22 mouse cellular contexts compared by ENCODE assay signal in the genomic region with DNA sequence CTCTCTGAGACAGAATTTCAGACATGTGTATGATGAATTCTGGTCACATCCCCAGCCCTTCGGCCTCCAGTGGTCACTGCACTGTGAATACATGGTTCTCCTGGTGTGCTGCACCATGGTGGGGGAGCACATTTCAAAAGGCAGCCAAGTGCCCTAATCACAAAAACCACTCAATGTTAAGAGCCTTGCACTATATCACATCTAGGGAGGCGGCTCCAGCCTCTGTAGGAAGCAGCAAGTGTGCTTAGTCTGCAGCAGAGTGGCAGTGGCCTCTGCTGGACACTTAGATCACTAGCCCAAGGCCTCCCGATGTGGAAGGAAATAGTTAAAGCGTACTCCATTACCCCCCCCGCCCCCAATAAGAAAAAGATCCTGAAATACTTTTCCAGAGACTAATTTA. TPM values are rescaled to one million over a fixed set of nuclear protein-coding genes. Genes with fewer than 3 reads are reported as not detected.
DNase-seq lines count a peak whose midpoint lies in the region; ATAC-seq and TF ChIP-seq lines count a peak whose summit lies in the region.
"Had no signal": no experiment of that assay in that cellular context is flagged by ENCODE, and none has a peak within 500 bp of the region (broad histone marks: within the 10 kb centered on the region; RNA-seq: fewer than 3 reads in every experiment).

No protein-coding gene starts in this region.

- DNase-seq in heart, adult 2 months, result no peak
- no peak for DNase-seq in heart, postnatal 14 days
- no peak for DNase-seq in heart, postnatal 36 days
- no peak for DNase-seq in kidney, postnatal 0 days (ENCODE audit: low spot score)
- DNase-seq in kidney, postnatal 10 days, result no peak
- DNase-seq in midbrain, postnatal 0 days (ENCODE audit: low spot score), result no peak
- DNase-seq in midbrain, embryonic 14.5 days, result no peak
- DNase-seq: adrenal gland, adult 8-10 months; B cell, adult 2 months; cerebellum, adult 2 months; cerebellum, postnatal 10 days; forebrain, postnatal 0 days; gastrocnemius, postnatal 14 days had no signal

- TF ChIP-seq EP300 in heart, adult 2 months (IDR thresholded peaks at IDR 0.05; ENCODE audit: insufficient read depth, low read depth, low read length), result no peak

- peaks cover 2% of the 10 kb centered on the region; the same call in 1 of the 2 replicates for H3K79me2 ChIP-seq in heart, adult 2 months (replicated peaks; ENCODE audit: control insufficient read depth, insufficient read depth, low read length)

- H3K9me3 ChIP-seq in heart, embryonic 16.5 days (replicated peaks; ENCODE audit: control insufficient read depth, low read length), result no peaks in the 10 kb centered on the region
- no peaks in the 10 kb centered on the region for H3K9me3 ChIP-seq in kidney, postnatal 0 days (replicated peaks; ENCODE audit: low read length)
- H3K9me3 ChIP-seq in midbrain, postnatal 0 days (ENCODE audit: low read length), result no peaks in the 10 kb centered on the region
- no peaks in the 10 kb centered on the region for H3K9me3 ChIP-seq in midbrain, embryonic 14.5 days (ENCODE audit: control insufficient read depth, low read length)
- H3K9me3 ChIP-seq: embryonic facial prominence, embryonic 10.5 days; forebrain, embryonic 13.5 days; G1E; heart, embryonic 13.5 days; hindbrain, embryonic 13.5 days had no signal

- TF ChIP-seq CTCF in heart, adult 2 months (IDR thresholded peaks at IDR 0.05), result peak; percentile 11; the same call in 1 of the 2 replicates
- 0 out of 2 replicates have a peak, but pooled peaks have one; percentile 21 for TF ChIP-seq CTCF in kidney, postnatal 0 days (IDR thresholded peaks at IDR 0.05; ENCODE audit: low read depth)
- TF ChIP-seq CTCF in midbrain, postnatal 0 days (IDR thresholded peaks at IDR 0.05), result peak; percentile 32; the same call in 1 of the 2 replicates

- TF ChIP-seq POLR2A in heart, adult 2 months (IDR thresholded peaks at IDR 0.05; ENCODE audit: insufficient read depth, low read depth, low read length), result no peak

- 0 out of 2 replicates have a peak, but pooled peaks cover 2% of the 10 kb centered on the region for H3K36me3 ChIP-seq in heart, adult 2 months (ENCODE audit: control insufficient read depth, insufficient read depth, low read length)
- H3K36me3 ChIP-seq in heart, embryonic 16.5 days (ENCODE audit: control insufficient read depth, insufficient read depth), result peaks cover 39% of the 10 kb centered on the region
- peaks cover 63% of the 10 kb centered on the region for H3K36me3 ChIP-seq in kidney, postnatal 0 days (ENCODE audit: insufficient read depth, low read length)
- H3K36me3 ChIP-seq in midbrain, postnatal 0 days (ENCODE audit: insufficient read depth, low read length), result peaks cover 44% of the 10 kb centered on the region
- H3K36me3 ChIP-seq in midbrain, embryonic 14.5 days (ENCODE audit: control insufficient read depth, insufficient read depth, low read length), result peaks cover 58% of the 10 kb centered on the region

- H3K9ac ChIP-seq in heart, adult 2 months (ENCODE audit: low read depth, low read length), result no peak overlapping the region
- H3K9ac ChIP-seq in heart, embryonic 16.5 days (ENCODE audit: low read length), result no peak overlapping the region
- no peak overlapping the region for H3K9ac ChIP-seq in kidney, postnatal 0 days (ENCODE audit: low read depth, low read length)
- no peak overlapping the region for H3K9ac ChIP-seq in midbrain, postnatal 0 days (replicated peaks; ENCODE audit: low read length, poor library complexity, severe bottlenecking)
- no peak overlapping the region for H3K9ac ChIP-seq in midbrain, embryonic 14.5 days (replicated peaks; ENCODE audit: low read length)
- H3K9ac ChIP-seq: forebrain, embryonic 13.5 days; forebrain, postnatal 0 days; hindbrain, embryonic 13.5 days had no signal

- no peak overlapping the region for H3K4me2 ChIP-seq in heart, embryonic 16.5 days (ENCODE audit: low read depth, low read length)
- H3K4me2 ChIP-seq in kidney, postnatal 0 days (ENCODE audit: low read length), result no peak overlapping the region
- no peak overlapping the region for H3K4me2 ChIP-seq in midbrain, postnatal 0 days (ENCODE audit: low read depth, low read length, poor library complexity, severe bottlenecking)
- no peak overlapping the region for H3K4me2 ChIP-seq in midbrain, embryonic 14.5 days (ENCODE audit: low read length)
- H3K4me2 ChIP-seq: forebrain, embryonic 13.5 days; heart, embryonic 13.5 days; hindbrain, embryonic 13.5 days had no signal

- H3K27me3 ChIP-seq in heart, adult 2 months (ENCODE audit: control insufficient read depth, insufficient read depth, low read length), result no peaks in the 10 kb centered on the region
- H3K27me3 ChIP-seq in heart, embryonic 16.5 days (ENCODE audit: control insufficient read depth, insufficient read depth, low read length), result no peaks in the 10 kb centered on the region
- no peaks in the 10 kb centered on the region for H3K27me3 ChIP-seq in kidney, postnatal 0 days (ENCODE audit: insufficient read depth, low read length)
- H3K27me3 ChIP-seq in midbrain, postnatal 0 days (ENCODE audit: insufficient read depth, low read length), result no peaks in the 10 kb centered on the region
- H3K27me3 ChIP-seq in midbrain, embryonic 14.5 days (ENCODE audit: control insufficient read depth, insufficient read depth, low read length), result no peaks in the 10 kb centered on the region
- H3K27me3 ChIP-seq: forebrain, embryonic 13.5 days; heart, embryonic 13.5 days; hindbrain, embryonic 13.5 days had no signal

- H3K4me1 ChIP-seq in heart, adult 2 months (ENCODE audit: control insufficient read depth, insufficient read depth, low read length), result peaks cover 18% of the 10 kb centered on the region
- peaks cover 5% of the 10 kb centered on the region for H3K4me1 ChIP-seq in heart, embryonic 16.5 days (ENCODE audit: control insufficient read depth, insufficient read depth, low read length)
- H3K4me1 ChIP-seq in kidney, postnatal 0 days (replicated peaks; ENCODE audit: insufficient read depth, low read length), result no peaks in the 10 kb centered on the region
- no peaks in the 10 kb centered on the region for H3K4me1 ChIP-seq in midbrain, postnatal 0 days (ENCODE audit: insufficient read depth, low read length)
- H3K4me1 ChIP-seq in midbrain, embryonic 14.5 days (ENCODE audit: control insufficient read depth, insufficient read depth, low read length), result no peaks in the 10 kb centered on the region
- H3K4me1 ChIP-seq: forebrain, embryonic 13.5 days; hindbrain, embryonic 13.5 days had no signal

- no peak overlapping the region for H3K4me3 ChIP-seq in heart, adult 2 months
- H3K4me3 ChIP-seq in heart, embryonic 16.5 days (ENCODE audit: low read length), result no peak overlapping the region
- no peak overlapping the region for H3K4me3 ChIP-seq in kidney, postnatal 0 days (replicated peaks; ENCODE audit: low read depth, low read length)
- H3K4me3 ChIP-seq in midbrain, postnatal 0 days (ENCODE audit: low read depth, low read length), result no peak overlapping the region
- H3K4me3 ChIP-seq in midbrain, embryonic 14.5 days (replicated peaks; ENCODE audit: low read depth, low read length), result no peak overlapping the region
- H3K4me3 ChIP-seq: embryonic facial prominence, embryonic 10.5 days; forebrain, embryonic 13.5 days; heart, embryonic 13.5 days; hindbrain, embryonic 13.5 days had no signal

- WGBS in heart, adult 2 months, result 43% methylated on average over 5 of the region's 5 CpGs
- WGBS in heart, embryonic 16.5 days, result 47% methylated on average over 5 of the region's 5 CpGs
- WGBS in kidney, postnatal 0 days, result 81% methylated on average over 5 of the region's 5 CpGs
- WGBS in midbrain, postnatal 0 days, result 68% methylated on average over 5 of the region's 5 CpGs
- 74% methylated on average over 5 of the region's 5 CpGs for WGBS in midbrain, embryonic 14.5 days

- H3K27ac ChIP-seq in heart, adult 2 months, result no peak overlapping the region
- H3K27ac ChIP-seq in heart, embryonic 16.5 days (ENCODE audit: low read length), result no peak overlapping the region
- H3K27ac ChIP-seq in kidney, postnatal 0 days, result no peak overlapping the region
- H3K27ac ChIP-seq in midbrain, postnatal 0 days (ENCODE audit: low read depth, low read length), result no peak overlapping the region
- H3K27ac ChIP-seq in midbrain, embryonic 14.5 days (replicated peaks; ENCODE audit: low read depth, low read length), result no peak overlapping the region
- H3K27ac ChIP-seq: embryonic facial prominence, embryonic 10.5 days; forebrain, embryonic 13.5 days; heart, embryonic 13.5 days; hindbrain, embryonic 13.5 days had no signal

- intact Hi-C loops in heart, adult 2 months (cut with DNase I), result no loop called here
- intact Hi-C loops in heart, postnatal 14 days (cut with DNase I), result no loop called here
- intact Hi-C loops in heart, postnatal 36 days (cut with DNase I), result no loop called here

- ATAC-seq in heart, embryonic 16.5 days (replicated peaks; ENCODE audit: extremely low read depth, insufficient read depth, low FRiP score), result 0 out of 2 replicates have a peak, but pooled peaks have one; percentile 54
- no peak for ATAC-seq in kidney, postnatal 0 days (replicated peaks; ENCODE audit: low FRiP score, low read depth)
- no peak for ATAC-seq in midbrain, postnatal 0 days (ENCODE audit: low FRiP score)
- ATAC-seq in midbrain, embryonic 14.5 days (ENCODE audit: low FRiP score, low TSS enrichment), result no peak
- ATAC-seq: CD4-positive, CD25-positive, alpha-beta regulatory T cell, adult 4 months; forebrain, embryonic 13.5 days; forebrain, postnatal 0 days had no signal

RNA-seq across cellular contexts. Expression of a gene that starts 51.3 kb away (rescaled TPM):
- not detected for total RNA-seq in heart, adult 2 months (2021)
- not detected in 2 replicates for polyA plus RNA-seq in heart, adult 2 months (2012; rRNA removed)
- not detected for total RNA-seq in heart, postnatal 14 days (2021)
- 0.41 and 0.51 TPM in 2 replicates for polyA plus RNA-seq in heart, embryonic 16.5 days (2015; fragmentation: Nextera tagmentation; extraction: Ambion mirVana)
- total RNA-seq in heart, postnatal 36 days (2021), result not detected
- 0.37 and 0.69 TPM in 2 replicates for polyA plus RNA-seq in kidney, postnatal 0 days (2015; fragmentation: Nextera tagmentation; extraction: Ambion mirVana)
- total RNA-seq in midbrain, postnatal 0 days (2014; rRNA removed), result 0.14 and 1.8 TPM in 2 replicates
- 3.5 and 4.0 TPM in 2 replicates for polyA plus RNA-seq in midbrain, postnatal 0 days (2015; fragmentation: Nextera tagmentation; extraction: Ambion mirVana)
- polyA plus RNA-seq in midbrain, embryonic 14.5 days (2014; fragmentation: Nextera tagmentation; extraction: Ambion mirVana), result 1.5 and 2.6 TPM in 2 replicates
- total RNA-seq: G1E; hematopoietic stem cell, adult 5-6 weeks had no signal
- polyA plus RNA-seq: G1E; gonadal fat pad, adult 2 months had no signal
